8 mouse cellular contexts compared by ENCODE assay signal in genomic region chr17:35469842-35470751, GRCm38 (mm10). TPM values are rescaled to one million over a fixed set of nuclear protein-coding genes. Genes with fewer than 3 reads are reported as not detected.
A peak's percentile ranks its signal among the peaks of the same experiment; 100 is the strongest.
DNase-seq lines count a peak whose midpoint lies in the region; ATAC-seq and TF ChIP-seq lines count a peak whose summit lies in the region.

Gene H2-Q10 (plus strand): TSS chr17:35470089.

- H3K27ac ChIP-seq in left cerebral cortex, adult 2 months = no peak within 1 kb of the TSS
- H3K27ac ChIP-seq in embryonic facial prominence, embryonic 11.5 days (replicated peaks; ENCODE audit: low read depth, low read length) = no peak within 1 kb of the TSS
- no peak within 1 kb of the TSS for H3K27ac ChIP-seq in intestine, embryonic 14.5 days (ENCODE audit: low read depth)
- H3K27ac ChIP-seq in liver, embryonic 14.5 days = peak within 1 kb of the TSS; percentile 33
- no peak within 1 kb of the TSS for H3K27ac ChIP-seq in stomach, embryonic 14.5 days (ENCODE audit: low read length)

- peak within 1 kb of the TSS; percentile 22; the same call in 1 of the 2 replicates for H3K9ac ChIP-seq in embryonic facial prominence, embryonic 11.5 days (replicated peaks; ENCODE audit: low read length)
- peak within 1 kb of the TSS; percentile 16 for H3K9ac ChIP-seq in intestine, embryonic 14.5 days (ENCODE audit: low read length)
- peak within 1 kb of the TSS; percentile 32 for H3K9ac ChIP-seq in liver, embryonic 14.5 days (replicated peaks)
- no peak within 1 kb of the TSS; the same call in 1 of the 2 replicates for H3K9ac ChIP-seq in stomach, embryonic 14.5 days (replicated peaks; ENCODE audit: low read depth, low read length)

- 0 out of 2 replicates have a peak, but pooled peaks have one; percentile 39 for ATAC-seq in embryonic facial prominence, embryonic 11.5 days (replicated peaks; ENCODE audit: insufficient number of reproducible peaks, low FRiP score, low TSS enrichment, low read depth)
- no peak for ATAC-seq in intestine, embryonic 14.5 days (replicated peaks; ENCODE audit: low FRiP score, low TSS enrichment, low read depth)
- ATAC-seq in liver, embryonic 14.5 days (ENCODE audit: insufficient read depth) = peak; percentile 81
- ATAC-seq in stomach, embryonic 14.5 days (ENCODE audit: insufficient number of reproducible peaks, insufficient read depth, low FRiP score, low read depth) = no peak
- ATAC-seq in cerebellum, adult (ENCODE audit: insufficient number of reproducible peaks, low FRiP score, low TSS enrichment) = no peak

- intact Hi-C loops in left cerebral cortex, adult 2 months (cut with DNase I) = no loop called here
- intact Hi-C loops in left cerebral cortex, postnatal 4 days (cut with DNase I) = no loop called here

- no peaks in the 10 kb centered on the region for H3K36me3 ChIP-seq in embryonic facial prominence, embryonic 11.5 days (replicated peaks; ENCODE audit: control insufficient read depth, insufficient read depth, low read depth, low read length)
- H3K36me3 ChIP-seq in intestine, embryonic 14.5 days (ENCODE audit: control insufficient read depth, insufficient read depth, low read length) = no peaks in the 10 kb centered on the region
- H3K36me3 ChIP-seq in liver, embryonic 14.5 days (replicated peaks; ENCODE audit: control insufficient read depth, insufficient read depth, low read depth) = no peaks in the 10 kb centered on the region
- no peaks in the 10 kb centered on the region for H3K36me3 ChIP-seq in stomach, embryonic 14.5 days (ENCODE audit: control insufficient read depth, insufficient read depth, low read length)

- DNase-seq in left cerebral cortex, adult 2 months (ENCODE audit: extremely low spot score in 1 of 2, low spot score in 2 of 2) = no peak
- no peak for DNase-seq in left cerebral cortex, postnatal 4 days
- peak; percentile 20 for DNase-seq in embryonic facial prominence, embryonic 11.5 days (ENCODE audit: low spot score)
- DNase-seq in intestine, embryonic 14.5 days (ENCODE audit: low spot score) = peak; percentile 57
- DNase-seq in liver, embryonic 14.5 days (ENCODE audit: low read depth in 3 of 3, low spot score in 3 of 3) = no peak
- no peak for DNase-seq in urinary bladder, postnatal 25 days (ENCODE audit: low spot score)

- TF ChIP-seq EP300 in liver, embryonic 14.5 days (IDR thresholded peaks at IDR 0.05; ENCODE audit: low read depth) = no peak

- H3K4me3 ChIP-seq in left cerebral cortex, adult 2 months = peak within 1 kb of the TSS; percentile 7
- H3K4me3 ChIP-seq in embryonic facial prominence, embryonic 11.5 days (ENCODE audit: low read depth, low read length) = peak within 1 kb of the TSS; percentile 39
- peak within 1 kb of the TSS; percentile 41 for H3K4me3 ChIP-seq in intestine, embryonic 14.5 days (ENCODE audit: low read depth, low read length)
- peak within 1 kb of the TSS; percentile 35 to 56 for H3K4me3 ChIP-seq in liver, embryonic 14.5 days (ENCODE audit: insufficient read depth in 1 of 2, low read depth in 2 of 2, low read length in 2 of 2)
- peak within 1 kb of the TSS; percentile 41 for H3K4me3 ChIP-seq in stomach, embryonic 14.5 days (ENCODE audit: low read depth, low read length)

- WGBS in embryonic facial prominence, embryonic 11.5 days = under 1% methylated on average over 76 of the region's 80 CpGs
- under 1% methylated on average over 70 of the region's 80 CpGs for WGBS in intestine, embryonic 14.5 days
- whole genome bisulfite sequencing in liver, embryonic 14.5 days (ENCODE audit: insufficient replicate concordance) = 3% methylated on average over 77 of the region's 80 CpGs
- 1% methylated on average over 76 of the region's 80 CpGs for whole genome bisulfite sequencing in stomach, embryonic 14.5 days

- H3K27me3 ChIP-seq in embryonic facial prominence, embryonic 11.5 days (ENCODE audit: control insufficient read depth, insufficient read depth, low read length) = peaks cover 19% of the 10 kb centered on the region
- peaks cover 23% of the 10 kb centered on the region for H3K27me3 ChIP-seq in intestine, embryonic 14.5 days (replicated peaks; ENCODE audit: control insufficient read depth, insufficient read depth, low read length)
- H3K27me3 ChIP-seq in liver, embryonic 14.5 days (ENCODE audit: control insufficient read depth, insufficient read depth, low read length) = peaks cover 17% of the 10 kb centered on the region
- H3K27me3 ChIP-seq in stomach, embryonic 14.5 days (ENCODE audit: control insufficient read depth, insufficient read depth, low read length) = peaks cover 18% of the 10 kb centered on the region; the same call in 1 of the 2 replicates

- peaks cover 5% of the 10 kb centered on the region for H3K4me1 ChIP-seq in embryonic facial prominence, embryonic 11.5 days (ENCODE audit: control insufficient read depth, insufficient read depth, low read length)
- no peaks in the 10 kb centered on the region for H3K4me1 ChIP-seq in intestine, embryonic 14.5 days (replicated peaks; ENCODE audit: control insufficient read depth, insufficient read depth, low read length)
- H3K4me1 ChIP-seq in liver, embryonic 14.5 days (replicated peaks; ENCODE audit: control insufficient read depth in 2 of 2, insufficient read depth in 2 of 2, low read length in 1 of 2) = no peaks in the 10 kb centered on the region
- 0 out of 2 replicates have a peak, but pooled peaks cover 5% of the 10 kb centered on the region for H3K4me1 ChIP-seq in stomach, embryonic 14.5 days (ENCODE audit: control insufficient read depth, insufficient read depth, low read length)

- no peaks in the 10 kb centered on the region for H3K9me3 ChIP-seq in embryonic facial prominence, embryonic 11.5 days (replicated peaks; ENCODE audit: control insufficient read depth, low read length)
- no peaks in the 10 kb centered on the region for H3K9me3 ChIP-seq in intestine, embryonic 14.5 days (ENCODE audit: control insufficient read depth, low read length)
- H3K9me3 ChIP-seq in liver, embryonic 14.5 days (ENCODE audit: control insufficient read depth, low read length) = no peaks in the 10 kb centered on the region
- no peaks in the 10 kb centered on the region for H3K9me3 ChIP-seq in stomach, embryonic 14.5 days (ENCODE audit: control insufficient read depth, low read depth, low read length)

- H3K4me2 ChIP-seq in embryonic facial prominence, embryonic 11.5 days (ENCODE audit: low read depth, low read length) = peak within 1 kb of the TSS; percentile 73
- H3K4me2 ChIP-seq in intestine, embryonic 14.5 days (ENCODE audit: low read length) = peak within 1 kb of the TSS; percentile 80
- H3K4me2 ChIP-seq in liver, embryonic 14.5 days (ENCODE audit: low read depth) = peak within 1 kb of the TSS; percentile 24; the same call in 1 of the 2 replicates
- H3K4me2 ChIP-seq in stomach, embryonic 14.5 days (replicated peaks; ENCODE audit: low read depth, low read length) = peak within 1 kb of the TSS; percentile 78

- TF ChIP-seq CTCF in left cerebral cortex, adult 2 months (IDR thresholded peaks at IDR 0.05) = no peak
- TF ChIP-seq CTCF in liver, embryonic 14.5 days (IDR thresholded peaks at IDR 0.05; ENCODE audit: low read depth) = no peak

RNA-seq across cellular contexts. Expression of gene H2-Q10, which starts in this region (rescaled TPM):
- under 1 TPM; 0.43 to 0.75 TPM for total RNA-seq in left cerebral cortex, adult 2 months (2021)
- total RNA-seq in left cerebral cortex, postnatal 4 days (2021) = under 1 TPM; 0.16 to 0.20 TPM
- 0.18 TPM in 2 replicates for polyA plus RNA-seq in embryonic facial prominence, embryonic 11.5 days (2014; fragmentation: Nextera tagmentation; extraction: Ambion mirVana)
- polyA plus RNA-seq in intestine, embryonic 14.5 days (2014; fragmentation: Nextera tagmentation; extraction: Ambion mirVana) = 6.3 and 10.0 TPM in 2 replicates
- polyA plus RNA-seq in liver, embryonic 14.5 days (2012; rRNA removed) = 119 and 136 TPM in 2 replicates
- polyA plus RNA-seq in liver, embryonic 14.5 days (2014; fragmentation: Nextera tagmentation; extraction: Ambion mirVana) = 195 and 206 TPM in 2 replicates
- polyA plus RNA-seq in stomach, embryonic 14.5 days (2014; fragmentation: Nextera tagmentation; extraction: Ambion mirVana) = 0.71 and 1.1 TPM in 2 replicates

Comparison
In these comparisons a context has a peak if more than half of its experiments do, and no peak if none do; other contexts are left out.
1. RNA of gene H2-Q10 (polyA plus RNA-seq): 119 to 206 TPM in liver, embryonic 14.5 days; 6.3 to 10.0 TPM in intestine, embryonic 14.5 days, 0.71 to 1.1 TPM in stomach, embryonic 14.5 days and 0.18 TPM in embryonic facial prominence, embryonic 11.5 days; every median in the first group is over 10 times any median in the second.
2. Peak in DNase-seq, ATAC-seq, H3K4me3 ChIP-seq, H3K9ac ChIP-seq and H3K4me2 ChIP-seq in embryonic facial prominence, embryonic 11.5 days; RNA of the gene not detected or under 1 TPM.
3. H3K4me2 ChIP-seq: peak in every context shown above with its lines; median percentile 80 in intestine, embryonic 14.5 days; 78 in stomach, embryonic 14.5 days; 73 in embryonic facial prominence, embryonic 11.5 days; 24 in liver, embryonic 14.5 days.
4. Peak in every context shown above with its lines, with median percentiles within 50 percentile points of each other: H3K4me3 ChIP-seq.